Mouse (Mus musculus): Measurements from ENCODE around the gene Ankdd1a. TPM values are rescaled to one million over a fixed set of nuclear protein-coding genes. Genes with fewer than 3 reads are reported as not detected.

Gene Ankdd1a
- polyA plus RNA-seq, 1 experiment from 2014 or later, result 1.8 TPM

GRCm38 (mm10) chr9:65464161-65464560, 55.8 kb downstream of the Ankdd1a start:
- Histone ChIP-seq H3K4me2 (ENCODE audit: low read length) (no peak overlapping the region), H3K36me3 (ENCODE audit: control insufficient read depth, insufficient read depth, low read length) (peaks cover 11% of the 10 kb centered on the region; the same call in 1 of the 2 replicates), H3K27ac (ENCODE audit: low read length) (no peak overlapping the region), H3K9me3 (replicated peaks; ENCODE audit: control insufficient read depth, low read length, poor library complexity, severe bottlenecking) (no peaks in the 10 kb centered on the region), H3K4me1 (ENCODE audit: control insufficient read depth, insufficient read depth, low read length) (peaks cover 20% of the 10 kb centered on the region), H3K27me3 (ENCODE audit: control insufficient read depth, insufficient read depth, low read depth, low read length) (no peaks in the 10 kb centered on the region), H3K4me3 (ENCODE audit: low read depth, low read length) (no peak overlapping the region), H3K9ac (ENCODE audit: low read depth, low read length) (no peak overlapping the region)
- 97% methylated on average over 6 of the region's 6 CpGs for WGBS
- no peak for ATAC-seq

- ATAC-seq, result no peak
- peaks cover 20% of the 10 kb centered on the region for H3K4me1 ChIP-seq (ENCODE audit: control insufficient read depth, insufficient read depth, low read length)
- 0 out of 2 replicates have a peak overlapping the region, but pooled peaks have one; percentile 6 for H3K4me2 ChIP-seq (ENCODE audit: low read length)
- H3K27ac ChIP-seq (ENCODE audit: low read length), result no peak overlapping the region
- H3K27me3 ChIP-seq (ENCODE audit: control insufficient read depth, insufficient read depth, low read depth, low read length), result no peaks in the 10 kb centered on the region
- no peak overlapping the region for H3K4me3 ChIP-seq (ENCODE audit: low read depth, low read length)
- no peak overlapping the region for H3K9ac ChIP-seq (ENCODE audit: low read depth, low read length)
- 80% methylated on average over 5 of the region's 5 CpGs for WGBS
- H3K9me3 ChIP-seq (replicated peaks; ENCODE audit: control insufficient read depth, low read length, poor library complexity, severe bottlenecking), result no peaks in the 10 kb centered on the region
- peaks cover 11% of the 10 kb centered on the region; the same call in 1 of the 2 replicates for H3K36me3 ChIP-seq (ENCODE audit: control insufficient read depth, insufficient read depth, low read length)
Measured at GRCm38 (mm10) chr9:65462544-65462943, 57.4 kb downstream of the Ankdd1a start.

- H3K9me3 ChIP-seq (replicated peaks; ENCODE audit: control insufficient read depth, low read length, poor library complexity, severe bottlenecking), result no peaks in the 10 kb centered on the region
- peak within 1 kb of the TSS; percentile 88 for H3K9ac ChIP-seq (ENCODE audit: low read depth, low read length)
- H3K4me1 ChIP-seq (ENCODE audit: control insufficient read depth, insufficient read depth, low read length), result peaks cover 20% of the 10 kb centered on the region
- H3K4me2 ChIP-seq (ENCODE audit: low read length), result peak within 1 kb of the TSS; percentile 65
- H3K36me3 ChIP-seq (ENCODE audit: control insufficient read depth, insufficient read depth, low read length), result peaks cover 4% of the 10 kb centered on the region; the same call in 1 of the 2 replicates
- no peaks in the 10 kb centered on the region for H3K27me3 ChIP-seq (ENCODE audit: control insufficient read depth, insufficient read depth, low read depth, low read length)
- H3K4me3 ChIP-seq (ENCODE audit: low read depth, low read length), result peak within 1 kb of the TSS; percentile 82
- peak within 1 kb of the TSS; percentile 93 for H3K27ac ChIP-seq (ENCODE audit: low read length)
- WGBS, result 1% methylated on average over 53 of the region's 53 CpGs
- peak; percentile 98 for ATAC-seq
Measured at GRCm38 (mm10) chr9:65460732-65461442, 59.1 kb downstream of the Ankdd1a start, which contains the start of gene Spg21. Gene Spg21, plus strand, starts transcription at chr9:65460947.

GRCm38 (mm10) chr9:65460198-65460597, 59.8 kb downstream of the Ankdd1a start:
- H3K27ac ChIP-seq (ENCODE audit: low read length), result peak overlapping the region; percentile 93
- no peaks in the 10 kb centered on the region for H3K36me3 ChIP-seq (ENCODE audit: control insufficient read depth, insufficient read depth, low read length)
- WGBS, result 30% methylated on average over 3 of the region's 3 CpGs
- peak overlapping the region; percentile 88 for H3K9ac ChIP-seq (ENCODE audit: low read depth, low read length)
- ATAC-seq, result peak; percentile 12
- H3K4me2 ChIP-seq (ENCODE audit: low read length), result peak overlapping the region; percentile 65
- no peaks in the 10 kb centered on the region for H3K27me3 ChIP-seq (ENCODE audit: control insufficient read depth, insufficient read depth, low read depth, low read length)
- peak overlapping the region; percentile 82 for H3K4me3 ChIP-seq (ENCODE audit: low read depth, low read length)
- no peaks in the 10 kb centered on the region for H3K9me3 ChIP-seq (replicated peaks; ENCODE audit: control insufficient read depth, low read length, poor library complexity, severe bottlenecking)
- H3K4me1 ChIP-seq (ENCODE audit: control insufficient read depth, insufficient read depth, low read length), result peaks cover 20% of the 10 kb centered on the region

- ATAC-seq, result no peak
- H3K27ac ChIP-seq (ENCODE audit: low read length), result no peak overlapping the region
- WGBS, result 80% methylated on average over 2 of the region's 2 CpGs
Measured at GRCm38 (mm10) chr9:65458975-65459374, 61.0 kb downstream of the Ankdd1a start.

GRCm38 (mm10) chr9:65447951-65448350, 72.0 kb downstream of the Ankdd1a start:
- H3K4me2 ChIP-seq (ENCODE audit: low read length), result no peak overlapping the region
- ATAC-seq, result no peak
- no peaks in the 10 kb centered on the region for H3K9me3 ChIP-seq (replicated peaks; ENCODE audit: control insufficient read depth, low read length, poor library complexity, severe bottlenecking)
- H3K27me3 ChIP-seq (ENCODE audit: control insufficient read depth, insufficient read depth, low read depth, low read length), result no peaks in the 10 kb centered on the region
- H3K9ac ChIP-seq (ENCODE audit: low read depth, low read length), result no peak overlapping the region
- WGBS, result 91% methylated on average over 6 of the region's 6 CpGs
- H3K4me3 ChIP-seq (ENCODE audit: low read depth, low read length), result no peak overlapping the region
- H3K36me3 ChIP-seq (ENCODE audit: control insufficient read depth, insufficient read depth, low read length), result peaks cover 47% of the 10 kb centered on the region
- H3K27ac ChIP-seq (ENCODE audit: low read length), result no peak overlapping the region
- no peaks in the 10 kb centered on the region for H3K4me1 ChIP-seq (ENCODE audit: control insufficient read depth, insufficient read depth, low read length)

More at GRCm38 (mm10) chr9:65458975-65459374, 61.0 kb downstream of the Ankdd1a start:
- Histone ChIP-seq H3K4me1 (ENCODE audit: control insufficient read depth, insufficient read depth, low read length) (peaks cover 20% of the 10 kb centered on the region), H3K4me3 (ENCODE audit: low read depth, low read length) (no peak overlapping the region), H3K27me3 (ENCODE audit: control insufficient read depth, insufficient read depth, low read depth, low read length) (no peaks in the 10 kb centered on the region), H3K9ac (ENCODE audit: low read depth, low read length) (no peak overlapping the region), H3K9me3 (replicated peaks; ENCODE audit: control insufficient read depth, low read length, poor library complexity, severe bottlenecking) (no peaks in the 10 kb centered on the region), H3K36me3 (ENCODE audit: control insufficient read depth, insufficient read depth, low read length) (no peaks in the 10 kb centered on the region), H3K4me2 (ENCODE audit: low read length) (no peak overlapping the region)

GRCm38 (mm10) chr9:65444692-65445091, 75.3 kb downstream of the Ankdd1a start:
- Histone ChIP-seq H3K9ac (ENCODE audit: low read depth, low read length) (no peak overlapping the region), H3K9me3 (replicated peaks; ENCODE audit: control insufficient read depth, low read length, poor library complexity, severe bottlenecking) (no peaks in the 10 kb centered on the region), H3K4me2 (ENCODE audit: low read length) (no peak overlapping the region), H3K4me1 (ENCODE audit: control insufficient read depth, insufficient read depth, low read length) (no peaks in the 10 kb centered on the region), H3K27me3 (ENCODE audit: control insufficient read depth, insufficient read depth, low read depth, low read length) (no peaks in the 10 kb centered on the region), H3K4me3 (ENCODE audit: low read depth, low read length) (no peak overlapping the region), H3K27ac (ENCODE audit: low read length) (no peak overlapping the region), H3K36me3 (ENCODE audit: control insufficient read depth, insufficient read depth, low read length) (peaks cover 43% of the 10 kb centered on the region)
- WGBS, result 98% methylated on average over 4 of the region's 4 CpGs
- ATAC-seq, result no peak

Other genes with a start within 250 kb of the Ankdd1a start
- 38.0 and 42.2 TPM in 2 replicates for gene Clpx, start 225.9 kb downstream of the Ankdd1a start, polyA plus RNA-seq (2015; fragmentation: Nextera tagmentation; extraction: Ambion mirVana)
- gene Pdcd7, start 174.1 kb downstream of the Ankdd1a start, polyA plus RNA-seq (2015; fragmentation: Nextera tagmentation; extraction: Ambion mirVana), result 6.5 and 7.2 TPM in 2 replicates
- 2.1 and 2.7 TPM in 2 replicates for gene Ubap1l, start 159.2 kb downstream of the Ankdd1a start, polyA plus RNA-seq (2015; fragmentation: Nextera tagmentation; extraction: Ambion mirVana)
- 0.50 and 0.67 TPM in 2 replicates for gene Kbtbd13, start 128.5 kb downstream of the Ankdd1a start, polyA plus RNA-seq (2015; fragmentation: Nextera tagmentation; extraction: Ambion mirVana)
- gene Rasl12, start 121.7 kb downstream of the Ankdd1a start, polyA plus RNA-seq (2015; fragmentation: Nextera tagmentation; extraction: Ambion mirVana), result 7.1 and 8.4 TPM in 2 replicates
- not detected in 2 replicates for gene Slc51b, start 97.2 kb downstream of the Ankdd1a start, polyA plus RNA-seq (2015; fragmentation: Nextera tagmentation; extraction: Ambion mirVana)
- gene Mtfmt, start 84.4 kb downstream of the Ankdd1a start, polyA plus RNA-seq (2015; fragmentation: Nextera tagmentation; extraction: Ambion mirVana), result 23.2 and 25.0 TPM in 2 replicates
- 111 and 126 TPM in 2 replicates for gene Spg21, start 59.2 kb downstream of the Ankdd1a start, polyA plus RNA-seq (2015; fragmentation: Nextera tagmentation; extraction: Ambion mirVana)
- 3.1 and 3.8 TPM in 2 replicates for gene Plekho2, start 59.8 kb upstream of the Ankdd1a start, polyA plus RNA-seq (2015; fragmentation: Nextera tagmentation; extraction: Ambion mirVana)
- gene Pif1, start 67.0 kb upstream of the Ankdd1a start, polyA plus RNA-seq (2015; fragmentation: Nextera tagmentation; extraction: Ambion mirVana), result 2.0 and 2.1 TPM in 2 replicates
- gene Rbpms2, start 109.5 kb upstream of the Ankdd1a start, polyA plus RNA-seq (2015; fragmentation: Nextera tagmentation; extraction: Ambion mirVana), result 2.9 TPM in 2 replicates
- gene Oaz2, start 147.8 kb upstream of the Ankdd1a start, polyA plus RNA-seq (2015; fragmentation: Nextera tagmentation; extraction: Ambion mirVana), result 384 and 407 TPM in 2 replicates